Mouse (Mus musculus) cerebellum, postnatal 14 days (tissue): ENCODE measurements around the gene Sec11a.
"Not testable (repeated sequence)": the region's sequence is repeated elsewhere in the genome, so short reads cannot be mapped to it uniquely, and the experiment has no call there.

Experiments
- DNase-seq, 2 experiments: peaks; one replicate each; pipeline ENCODE4 v3.0.0; 2021; ENCODE audit warnings: mixed read lengths in 2 of 2

Sec11a gene

GRCm38 (mm10) chr7:80956891-80957290 is 9.3 kb upstream of the Sec11a start:
- DNase-seq = peak in 1 of 2 experiments; percentile 43

- DNase-seq = no peak
These were observed 6.7 kb upstream of the Sec11a start for GRCm38 (mm10) chr7:80954251-80954650.

GRCm38 (mm10) chr7:80952140-80952539 is 4.6 kb upstream of the Sec11a start:
- DNase-seq = no peak

- DNase-seq = no peak
These were observed 3.9 kb upstream of the Sec11a start for GRCm38 (mm10) chr7:80951461-80951860.

- no peak for DNase-seq
These were observed 7.8 kb downstream of the Sec11a start for GRCm38 (mm10) chr7:80939808-80940207.

- not testable (repeated sequence) for DNase-seq
These were observed 10.3 kb downstream of the Sec11a start for GRCm38 (mm10) chr7:80937304-80937666.

GRCm38 (mm10) chr7:80936617-80937303 is 10.8 kb downstream of the Sec11a start:
- not testable (repeated sequence) for DNase-seq

- DNase-seq = no peak
These were observed 11.7 kb downstream of the Sec11a start for GRCm38 (mm10) chr7:80935834-80936233.

GRCm38 (mm10) chr7:80932777-80933176 is 14.8 kb downstream of the Sec11a start:
- DNase-seq = no peak

- peak in 1 of 2 experiments; percentile 15 for DNase-seq
These were observed 15.9 kb downstream of the Sec11a start for GRCm38 (mm10) chr7:80931618-80932207.

GRCm38 (mm10) chr7:80923165-80923564 is 24.4 kb downstream of the Sec11a start:
- no peak for DNase-seq

- no peak for DNase-seq
These were observed 28.0 kb downstream of the Sec11a start for GRCm38 (mm10) chr7:80919647-80920008.

- no peak for DNase-seq
These were observed 28.5 kb downstream of the Sec11a start for GRCm38 (mm10) chr7:80918982-80919646.

- DNase-seq = no peak
These were observed 29.6 kb downstream of the Sec11a start for GRCm38 (mm10) chr7:80917916-80918465.

- no peak for DNase-seq
These were observed 35.1 kb downstream of the Sec11a start for GRCm38 (mm10) chr7:80912496-80912895.

GRCm38 (mm10) chr7:80911053-80911452 is 36.5 kb downstream of the Sec11a start:
- no peak for DNase-seq

- DNase-seq = peak; percentile 73 to 76
These were observed 42.6 kb downstream of the Sec11a start, which contains the start of gene Nmb for GRCm38 (mm10) chr7:80904921-80905515. TSS of gene Nmb (minus strand) at chr7:80905076.

GRCm38 (mm10) chr7:80903625-80904422 is 43.8 kb downstream of the Sec11a start:
- no peak for DNase-seq

- no peak for DNase-seq
These were observed 45.9 kb downstream of the Sec11a start for GRCm38 (mm10) chr7:80901541-80902274.

GRCm38 (mm10) chr7:80900944-80901501 is 46.6 kb downstream of the Sec11a start, which contains the start of gene Wdr73:
TSS of gene Wdr73 (minus strand) at chr7:80901269.
- DNase-seq = peak; percentile 88 to 89

- DNase-seq = no peak
These were observed 49.9 kb downstream of the Sec11a start for GRCm38 (mm10) chr7:80897721-80898120.
